Mouse (Mus musculus): ENCODE data around the gene Eef1a2.
"Not testable (repeated sequence)": the region's sequence is repeated elsewhere in the genome, so short reads cannot be mapped to it uniquely, and the experiment has no call there.

Eef1a2 gene

DNA sequence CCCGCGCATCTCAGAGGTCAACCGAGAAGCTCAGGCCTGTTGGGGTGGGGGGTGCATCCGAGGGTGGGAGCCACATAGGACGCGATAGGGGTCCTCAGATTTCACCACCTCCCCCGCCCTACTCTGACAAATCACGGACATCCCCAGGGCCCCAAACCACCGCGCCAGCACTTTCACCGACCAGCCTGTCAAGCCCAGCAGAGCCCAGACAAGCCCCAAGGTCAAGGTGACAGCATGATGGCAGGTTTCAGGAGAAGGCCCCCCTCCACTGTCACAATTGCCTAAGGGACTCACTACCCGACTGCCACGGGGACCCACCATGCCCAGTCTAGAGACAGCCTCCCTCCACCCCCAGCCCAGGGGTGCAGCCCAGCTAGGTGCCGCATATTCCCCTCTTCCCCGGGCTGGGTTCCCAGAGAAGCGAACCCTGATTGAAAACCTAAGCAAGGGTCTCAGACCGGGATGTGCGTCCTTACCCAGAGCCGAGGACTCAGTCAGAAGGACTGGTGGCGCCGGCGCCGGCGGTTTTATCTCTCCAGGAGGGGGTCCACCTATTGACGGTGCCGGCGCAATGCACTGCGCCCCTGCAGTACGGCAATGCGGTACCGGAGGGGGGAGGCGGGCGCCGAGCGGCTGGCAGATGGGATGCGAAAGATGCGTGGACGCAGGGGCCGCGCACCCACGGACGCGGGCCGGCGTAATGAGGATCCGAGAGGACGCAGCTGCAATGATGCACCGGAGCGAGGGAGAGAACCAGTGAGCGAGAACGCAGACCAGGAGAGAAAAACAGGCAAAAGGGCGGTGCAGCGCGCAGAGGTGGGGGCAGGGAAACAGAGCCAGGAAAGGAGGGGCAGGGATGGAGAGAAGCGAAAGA, at the start of gene Eef1a2:
TSS of gene Eef1a2 (minus strand) at position 767 of the 874 bp plus-strand sequence.
- no peak for DNase-seq (ENCODE audit: low read depth)

DNA sequence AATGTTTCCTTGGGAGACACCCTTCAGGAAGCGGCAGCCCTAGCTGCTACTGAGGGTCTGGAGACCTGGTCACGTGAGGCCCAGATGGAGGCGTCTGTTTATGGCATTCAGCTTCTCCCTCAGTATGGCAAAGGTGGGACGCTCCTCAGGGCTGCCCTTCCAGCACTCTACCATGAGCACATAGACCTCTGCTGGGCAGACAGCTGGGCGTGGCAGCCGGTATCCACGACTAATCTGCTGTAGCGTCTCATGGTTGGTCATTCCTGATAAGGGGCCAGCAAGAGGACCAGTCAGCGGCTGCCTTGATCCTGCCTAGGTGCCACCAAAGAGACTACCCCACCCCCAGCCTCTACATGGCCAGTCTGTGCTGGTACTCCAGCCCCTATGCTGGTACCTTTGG, 49.3 kb upstream of the Eef1a2 start:
- peak; percentile 45 for DNase-seq (ENCODE audit: low read depth)

DNA sequence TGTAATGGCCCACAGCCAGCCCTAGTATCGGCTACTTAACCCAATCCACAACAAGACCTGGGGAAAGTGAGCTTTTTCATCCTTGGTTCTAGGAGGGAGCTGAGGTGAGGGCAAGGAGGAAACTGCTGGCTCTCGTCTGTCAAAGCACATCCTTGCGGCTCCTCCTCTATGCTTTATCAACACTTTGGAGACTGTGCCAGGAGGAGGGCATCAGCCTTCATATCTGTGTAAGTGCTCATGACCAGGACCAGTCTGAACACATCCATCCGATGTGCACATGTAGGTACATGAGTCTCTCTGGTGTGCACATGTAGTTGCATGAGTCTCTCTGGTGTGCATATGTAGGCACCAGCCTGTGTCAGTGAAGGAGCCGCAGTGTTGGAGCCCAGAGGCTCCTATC, 48.9 kb upstream of the Eef1a2 start:
- DNase-seq (ENCODE audit: low read depth), result no peak

DNA sequence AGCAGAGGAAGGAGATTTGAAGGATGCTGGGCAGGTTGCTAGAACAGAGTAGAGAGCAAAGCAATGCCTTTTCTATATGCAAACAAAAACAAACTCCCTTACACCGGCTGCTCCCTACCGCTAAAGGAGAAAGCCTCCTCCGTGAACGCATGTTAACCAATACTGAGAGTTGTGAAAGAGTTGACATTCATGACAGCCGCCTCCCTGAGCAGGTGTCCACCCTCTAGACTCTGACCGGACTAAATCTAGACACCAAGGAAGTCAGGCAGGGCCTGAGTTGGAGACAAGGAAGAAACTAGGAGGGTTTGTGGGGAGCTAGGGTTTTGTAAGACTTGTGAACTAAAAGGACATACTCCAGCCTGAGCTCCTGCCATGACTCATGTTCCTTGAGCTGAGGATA, 46.1 kb upstream of the Eef1a2 start:
- DNase-seq (ENCODE audit: low read depth), result no peak

DNA sequence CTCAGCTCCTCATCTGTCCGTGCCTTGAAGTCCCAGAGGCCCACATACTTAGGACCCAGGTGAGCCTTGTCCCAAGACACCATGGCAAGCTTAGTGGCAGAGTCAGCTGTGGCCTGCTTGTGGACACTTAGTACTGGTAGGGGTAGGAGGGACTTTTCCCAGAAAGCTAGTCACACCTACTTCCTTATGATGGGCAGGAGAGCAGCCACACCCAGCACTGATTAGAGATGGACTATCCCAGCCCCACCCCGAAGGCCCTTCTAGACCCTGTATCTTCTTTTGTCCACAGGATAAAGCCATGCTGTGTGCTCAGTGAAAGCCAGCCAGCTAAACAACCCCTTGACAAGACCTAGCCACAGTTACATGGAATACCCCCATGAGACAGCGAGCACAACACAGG, 45.6 kb upstream of the Eef1a2 start, which contains the start of gene Ptk6:
TSS of gene Ptk6 (minus strand) at position 368 of the 400 bp plus-strand sequence.
- no peak for DNase-seq (ENCODE audit: low read depth)

DNA sequence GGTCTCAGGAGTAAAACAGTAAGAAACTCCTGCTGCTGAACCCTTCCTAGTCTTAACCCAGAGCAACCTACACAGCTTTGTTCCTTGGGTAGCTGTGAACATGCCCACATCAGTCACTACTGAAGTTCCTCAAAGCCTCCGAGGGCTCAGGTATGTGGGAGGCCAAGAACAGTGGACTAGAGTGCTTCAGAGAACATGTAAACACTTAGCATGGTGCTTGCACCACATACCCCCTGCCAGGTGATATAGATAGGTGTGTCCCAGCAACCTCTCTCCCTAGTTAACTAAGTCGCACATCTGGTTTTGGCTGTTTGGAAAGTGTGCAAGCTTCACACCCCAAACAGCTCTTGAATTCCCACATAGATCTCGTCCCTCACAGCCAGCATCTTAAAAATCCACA, 44.8 kb upstream of the Eef1a2 start:
- no peak for DNase-seq (ENCODE audit: low read depth)

DNA sequence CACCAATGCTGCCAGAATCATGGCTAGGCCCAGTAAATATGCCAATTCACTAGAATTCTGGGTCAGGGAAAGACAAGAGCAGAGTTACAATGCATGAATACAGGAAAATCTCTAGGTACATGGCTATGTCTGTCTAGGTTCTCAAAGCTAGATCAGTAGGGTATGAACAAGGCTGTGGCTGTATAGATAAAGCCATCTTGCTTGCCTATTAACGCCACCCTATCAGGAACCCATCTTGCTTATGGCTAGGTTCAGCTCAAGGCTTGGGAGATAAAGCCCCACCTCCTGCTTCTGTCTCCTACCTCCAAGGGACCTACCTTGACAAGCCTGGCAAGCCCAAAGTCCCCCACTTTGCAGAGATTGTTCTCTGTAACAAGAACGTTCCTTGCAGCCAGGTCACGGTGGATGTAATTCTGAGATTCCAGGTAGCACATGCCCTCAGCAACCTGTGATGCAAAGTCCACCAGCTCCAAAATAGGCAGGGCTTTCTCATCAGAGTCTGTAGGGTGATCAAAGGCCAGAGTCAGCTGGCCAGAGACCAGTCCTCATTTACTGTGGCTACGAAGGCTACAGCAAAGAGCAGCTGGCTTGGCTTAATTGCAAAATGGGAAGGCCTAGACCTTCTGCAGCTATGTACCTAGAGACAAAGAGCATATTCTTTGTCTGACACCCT, 40.0 kb upstream of the Eef1a2 start:
- DNase-seq (ENCODE audit: low read depth), result no peak

DNA sequence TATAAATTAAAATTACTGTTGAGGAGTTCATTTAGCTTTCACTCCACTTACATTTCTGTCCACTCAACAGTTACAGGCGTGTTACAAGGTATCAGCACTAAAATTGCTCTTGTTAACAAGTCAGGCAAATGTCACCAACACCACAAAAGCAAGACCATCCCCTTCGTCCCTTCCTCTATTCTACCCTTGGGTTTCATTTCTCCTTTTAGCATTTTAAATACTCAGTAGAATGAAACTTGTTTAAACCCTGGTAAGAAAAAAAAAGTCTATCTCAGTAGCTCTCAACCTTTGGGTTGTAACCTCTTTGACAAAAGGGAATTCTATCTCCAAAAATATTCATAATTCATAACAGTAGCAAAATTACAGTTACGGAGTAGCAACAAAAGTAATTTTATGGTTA, 36.2 kb upstream of the Eef1a2 start:
- no peak for DNase-seq (ENCODE audit: low read depth)

DNA sequence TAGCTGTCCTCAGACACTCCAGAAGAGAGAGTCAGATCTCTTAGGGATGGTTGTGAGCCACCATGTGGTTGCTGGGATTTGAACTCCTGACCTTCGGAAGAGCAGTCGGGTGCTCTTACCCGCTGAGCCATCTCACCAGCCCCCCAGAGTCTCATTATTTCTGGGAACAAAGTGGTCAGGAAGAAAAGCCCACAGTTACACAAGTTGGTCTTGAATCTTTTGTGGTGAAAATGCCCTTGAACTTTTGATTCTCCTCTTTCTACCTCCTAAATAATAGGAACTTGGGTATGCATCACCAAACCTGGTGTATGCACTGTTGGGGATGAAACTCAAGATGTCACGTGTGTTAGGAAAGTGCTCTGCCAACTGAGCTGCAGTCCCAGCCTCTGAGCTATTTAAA, 35.1 kb upstream of the Eef1a2 start:
- no peak for DNase-seq (ENCODE audit: low read depth)

DNA sequence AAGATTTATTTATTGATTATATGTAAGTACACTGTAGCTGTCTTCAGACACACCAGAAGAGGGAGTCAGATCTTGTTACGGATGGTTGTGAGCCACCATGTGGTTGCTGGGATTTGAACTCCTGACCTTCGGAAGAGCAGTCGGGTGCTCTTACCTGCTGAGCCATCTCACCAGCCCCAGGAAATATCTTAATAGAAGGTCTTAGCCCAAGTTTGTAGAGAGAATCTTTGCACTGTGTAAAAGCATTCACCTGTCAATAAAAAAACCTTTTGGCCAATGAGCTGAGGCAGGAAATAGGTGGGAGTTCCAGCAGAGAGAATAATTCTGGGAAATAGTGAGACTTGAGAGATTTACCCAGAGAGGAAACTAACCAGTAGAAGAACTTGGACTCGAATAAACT, 34.6 kb upstream of the Eef1a2 start:
- DNase-seq (ENCODE audit: low read depth), result not testable (repeated sequence)

DNA sequence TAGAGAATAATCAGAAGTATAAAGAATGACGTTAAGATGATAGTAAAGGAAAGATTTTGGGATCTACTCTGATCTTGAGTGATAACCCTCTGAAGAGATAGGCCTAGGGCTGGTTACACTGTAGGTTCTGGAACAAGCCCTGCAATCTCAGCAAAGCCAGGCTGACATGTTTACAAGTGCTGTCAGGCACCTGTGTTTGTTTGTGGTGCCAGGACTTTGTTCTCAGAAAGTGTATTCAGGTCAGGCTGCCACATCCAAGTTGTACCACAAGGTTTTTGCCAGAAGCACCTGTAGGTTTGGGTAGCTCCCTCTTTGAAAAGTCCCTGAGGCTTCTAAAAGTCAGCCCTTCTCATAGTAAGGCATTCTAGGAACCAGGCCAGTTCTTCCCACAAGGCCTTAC, 32.5 kb upstream of the Eef1a2 start:
- no peak for DNase-seq (ENCODE audit: low read depth)

DNA sequence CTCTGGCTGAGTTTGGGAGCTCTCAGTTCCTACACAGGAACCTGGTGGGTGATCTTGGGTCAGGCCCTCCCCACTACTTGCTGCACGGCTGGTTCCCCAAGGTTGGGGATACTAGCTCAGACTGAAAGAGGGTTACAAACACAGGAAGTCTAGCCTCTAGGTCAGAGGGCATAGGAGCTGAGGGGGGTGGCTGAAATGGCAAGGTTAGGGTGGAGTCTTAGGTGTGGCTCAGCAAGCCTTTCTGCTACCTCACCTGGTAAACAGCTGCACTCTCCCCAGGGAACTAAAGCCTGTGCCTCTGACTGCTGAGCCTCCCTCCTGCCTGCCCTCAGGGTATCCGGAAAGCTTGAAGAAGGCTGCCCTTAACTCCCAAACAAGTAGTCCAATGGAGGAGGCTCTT, 31.9 kb upstream of the Eef1a2 start:
- no peak for DNase-seq (ENCODE audit: low read depth)

DNA sequence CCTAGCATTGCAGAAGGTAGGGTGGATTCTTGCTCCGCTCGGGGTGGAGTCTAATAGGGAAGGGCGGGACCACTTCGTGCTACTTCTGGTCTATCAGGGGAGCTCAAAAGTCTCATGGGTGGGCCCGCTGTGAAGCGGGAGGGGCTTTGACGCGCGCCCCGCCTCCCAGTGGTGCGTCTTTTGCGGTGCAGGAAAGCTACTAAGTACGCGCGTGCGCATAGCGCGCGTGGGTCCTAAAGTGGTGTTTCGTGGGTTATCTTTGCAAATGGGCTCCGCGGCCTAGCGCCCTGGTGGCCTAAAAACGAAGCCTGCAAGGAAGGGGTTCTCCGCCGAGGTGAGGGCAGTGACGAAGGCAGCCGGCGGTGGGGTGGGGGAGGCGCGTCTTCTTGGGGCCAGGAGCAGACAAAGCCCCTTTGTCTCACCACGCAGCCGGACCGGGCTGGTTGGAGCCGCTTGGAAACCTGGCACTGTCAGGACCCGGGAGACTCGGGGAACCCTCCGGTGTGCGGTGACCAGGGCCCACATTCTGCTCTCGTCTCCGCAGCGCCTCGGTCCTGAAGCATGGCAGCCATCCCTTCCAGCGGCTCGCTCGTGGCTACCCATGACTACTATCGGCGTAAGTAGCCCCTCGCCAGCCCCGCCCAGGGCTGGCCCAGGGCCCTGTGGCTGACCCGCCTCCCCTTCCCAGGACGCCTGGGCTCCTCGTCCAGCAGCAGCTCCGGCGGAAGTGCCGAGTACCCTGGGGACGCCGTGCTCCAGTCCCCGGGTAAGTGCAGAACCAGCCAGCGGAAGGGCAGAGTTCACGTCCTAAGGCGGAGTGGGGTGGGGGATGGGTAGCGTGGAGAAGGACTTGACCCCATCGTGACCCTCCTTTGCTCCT, 30.5 kb upstream of the Eef1a2 start, which contains the start of gene Ppdpf:
TSS of gene Ppdpf (plus strand) at position 127 of the 880 bp plus-strand sequence.
- DNase-seq (ENCODE audit: low read depth), result peak; percentile 94

DNA sequence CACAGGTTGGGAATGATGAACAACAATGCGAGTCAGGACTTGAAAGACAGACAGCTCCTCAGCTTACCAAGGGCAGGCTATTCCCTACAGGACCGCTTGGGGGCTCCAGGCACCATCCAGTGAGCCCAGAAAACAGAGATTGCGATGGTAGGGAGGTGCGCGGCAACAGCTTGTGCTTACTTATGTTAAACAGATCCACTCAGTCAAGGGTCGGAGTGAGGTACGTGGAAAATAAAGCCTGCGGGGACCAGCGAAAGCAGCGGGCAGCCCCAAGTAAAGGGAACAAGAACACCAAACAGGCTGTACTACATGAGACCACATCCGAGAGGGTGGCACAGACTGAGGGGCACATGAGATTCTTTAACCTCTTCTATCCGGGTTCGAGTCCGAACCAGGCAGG, 29.8 kb upstream of the Eef1a2 start:
- peak; percentile 81 for DNase-seq (ENCODE audit: low read depth)

DNA sequence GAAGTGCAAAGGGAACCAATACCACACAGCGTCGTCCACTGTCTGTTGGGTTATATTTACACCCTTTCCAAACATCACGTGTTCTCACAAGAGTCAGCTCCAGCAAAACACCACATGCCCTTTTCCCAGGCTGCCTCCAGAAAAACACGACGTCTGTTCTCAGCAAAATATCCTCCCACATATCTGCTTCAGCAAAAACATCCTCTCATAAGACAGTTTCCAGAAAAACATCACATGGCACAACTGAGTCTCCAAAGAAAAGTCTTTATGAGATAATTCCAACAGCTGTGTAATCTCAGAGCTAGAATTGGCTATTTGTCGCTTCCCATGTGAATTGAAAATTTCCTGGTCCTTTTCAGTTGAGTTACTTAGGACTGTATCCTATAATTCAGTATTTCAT, 24.1 kb upstream of the Eef1a2 start:
- no peak for DNase-seq (ENCODE audit: low read depth)

DNA sequence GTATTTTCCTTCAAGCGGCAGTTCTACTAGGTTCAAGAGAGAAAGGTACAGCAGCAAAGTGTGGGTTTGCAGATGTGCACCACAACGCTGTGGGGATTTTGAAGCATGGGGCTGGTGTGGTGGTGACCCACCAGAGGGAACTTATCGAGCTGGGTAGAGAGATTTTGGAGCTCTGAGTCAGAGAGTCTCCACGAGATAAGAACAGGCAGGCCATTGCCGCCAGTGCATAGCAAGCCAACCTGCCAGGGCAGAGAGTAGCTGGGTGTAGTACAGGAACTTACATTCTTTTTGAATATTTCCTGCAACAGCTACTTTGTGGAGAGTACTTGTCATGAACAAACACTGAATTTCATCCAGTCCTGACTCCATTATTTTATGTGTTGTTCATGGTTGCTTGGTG, 21.7 kb upstream of the Eef1a2 start:
- no peak for DNase-seq (ENCODE audit: low read depth)

DNA sequence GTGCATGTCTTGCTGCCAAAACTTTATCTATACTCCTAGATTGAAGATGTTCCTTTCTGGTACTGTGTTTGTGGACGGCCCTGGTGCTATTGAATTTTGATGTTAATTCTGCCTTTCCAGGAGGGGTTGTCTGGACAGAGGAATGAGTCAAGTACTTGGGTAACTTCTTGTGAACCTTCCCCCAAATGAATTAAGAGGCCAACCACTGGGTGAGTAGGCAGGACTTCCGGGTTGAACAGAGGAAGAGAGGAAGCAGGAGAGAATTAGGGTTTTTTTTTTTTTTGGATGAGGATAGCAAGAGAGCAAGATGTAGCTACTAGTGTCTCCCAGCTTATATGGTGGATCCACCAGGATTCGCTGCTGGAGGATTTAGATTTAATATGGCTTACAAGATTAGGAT, 21.2 kb upstream of the Eef1a2 start:
- DNase-seq (ENCODE audit: low read depth), result no peak

DNA sequence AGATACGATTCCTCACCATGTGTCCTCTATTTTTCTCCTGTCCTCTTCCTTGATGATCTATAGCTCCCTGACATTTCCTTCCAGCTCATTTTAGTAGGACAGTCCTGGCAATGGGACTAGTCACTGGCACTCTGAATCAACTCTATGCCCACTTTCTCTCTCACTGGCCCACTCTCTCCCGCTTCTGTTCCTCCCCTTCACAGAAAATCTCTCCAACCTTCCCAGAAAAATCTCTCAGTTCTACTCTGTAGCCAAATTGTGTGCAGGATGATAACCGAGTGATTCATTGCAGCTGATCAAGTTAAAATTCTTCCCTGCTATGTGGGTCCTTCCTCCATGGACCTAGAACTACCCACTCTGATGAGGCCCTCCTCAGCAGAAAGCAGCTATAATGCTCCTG, 17.8 kb upstream of the Eef1a2 start:
- no peak for DNase-seq (ENCODE audit: low read depth)

DNA sequence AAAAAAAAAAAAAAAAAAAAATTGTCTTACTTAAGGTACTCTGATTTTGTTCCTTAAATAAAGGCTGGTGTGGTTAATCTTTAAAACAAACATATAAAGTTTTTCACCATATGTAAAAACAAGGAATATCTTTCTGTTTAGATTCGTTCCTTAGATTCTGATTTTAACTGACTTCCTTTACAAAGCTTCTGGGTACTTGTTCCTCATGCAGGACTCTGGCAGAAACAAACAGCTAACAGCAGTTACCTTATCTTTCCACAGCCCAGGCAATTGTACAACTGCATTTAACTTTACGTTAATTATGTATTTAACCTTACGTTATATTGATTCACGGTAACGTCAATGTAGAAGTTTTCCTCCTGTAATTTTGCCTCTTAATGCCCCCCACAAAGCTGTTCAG, 9.7 kb upstream of the Eef1a2 start:
- no peak for DNase-seq (ENCODE audit: low read depth)

DNA sequence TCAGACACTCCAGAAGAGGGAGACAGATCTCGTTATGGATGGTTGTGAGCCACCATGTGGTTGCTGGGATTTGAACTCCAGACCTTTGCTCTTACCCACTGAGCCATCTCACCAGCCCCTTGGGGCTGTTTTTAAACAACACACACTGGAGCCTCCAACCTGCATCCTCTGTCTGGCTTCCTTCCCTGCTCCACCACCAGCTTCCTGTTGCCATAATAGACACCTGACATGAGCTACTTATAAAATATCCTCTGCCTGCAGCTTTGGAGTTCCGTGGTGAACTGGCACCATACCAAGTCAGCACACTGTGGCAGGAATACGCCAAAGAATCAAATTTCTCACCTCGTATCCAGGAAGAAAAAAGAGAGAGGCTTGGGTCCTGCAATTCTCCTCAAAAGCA, 4.0 kb upstream of the Eef1a2 start:
- DNase-seq (ENCODE audit: low read depth), result no peak

DNA sequence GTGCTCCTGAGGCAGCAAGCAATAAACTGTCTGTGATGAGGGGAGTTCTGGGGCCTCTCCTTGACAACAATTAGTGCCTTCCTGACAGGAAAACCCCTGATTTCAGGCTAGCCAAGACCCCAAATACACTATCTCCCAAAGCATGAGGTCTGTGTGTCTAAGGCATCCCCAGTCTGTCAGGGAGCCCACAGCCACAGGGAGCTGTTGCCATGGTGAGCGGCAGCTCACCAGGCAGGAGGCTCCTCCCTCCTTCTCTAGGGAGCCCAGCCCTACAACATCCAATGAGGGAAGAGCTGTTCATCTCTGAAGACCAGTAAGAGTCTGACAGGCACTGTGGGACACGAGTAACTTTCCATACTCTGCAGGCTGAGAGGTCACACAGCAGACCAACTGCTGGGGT, 3.0 kb upstream of the Eef1a2 start:
- no peak for DNase-seq (ENCODE audit: low read depth)

DNA sequence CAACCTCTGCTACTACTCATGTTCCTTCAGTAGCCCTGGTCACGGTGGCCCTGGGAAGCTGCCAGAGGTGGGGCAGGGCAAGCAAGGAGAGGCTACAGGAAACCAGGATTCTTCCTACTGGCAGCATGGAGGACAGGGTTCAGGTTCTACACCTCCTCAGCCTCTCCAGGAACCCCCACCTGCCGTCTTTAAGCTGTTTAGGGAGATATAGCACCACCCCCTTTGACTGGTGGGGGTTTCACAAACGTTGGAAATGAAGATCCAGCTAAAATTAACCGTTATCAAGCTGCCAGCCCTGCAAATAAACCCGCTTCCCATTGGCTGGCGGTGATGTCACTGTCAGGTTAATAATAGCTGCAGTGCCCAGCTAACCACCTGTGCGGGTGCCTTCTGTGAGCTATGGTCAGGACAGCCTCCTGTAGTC, 2.3 kb upstream of the Eef1a2 start:
- no peak for DNase-seq (ENCODE audit: low read depth)

Data from c-Kit-positive CD71-positive TER-119-negative erythroid progenitor cells, embryonic 14.5 days (primary cell).